Mouse (Mus musculus) ES-Bruce4 (cell line): ENCODE data around the gene Fstl4. TPM values are rescaled to one million over a fixed set of nuclear protein-coding genes. Genes with fewer than 3 reads are reported as not detected.

Source experiments
- H3K27ac ChIP-seq: 2 replicates; pipeline ENCODE4 v1.5.1; 2012; ENCODE audit warnings: low read length, inconsistent platforms; ENCODE audit not compliant: insufficient read depth
- H3K27me3 ChIP-seq: 2 replicates; pipeline ENCODE4 v1.6.1; 2012; ENCODE audit warnings: mild to moderate bottlenecking, low read length, inconsistent platforms; ENCODE audit not compliant: control insufficient read depth, poor library complexity, insufficient read depth, severe bottlenecking
- H3K36me3 ChIP-seq: 2 replicates; pipeline ENCODE4 v1.6.1; 2012; ENCODE audit warnings: inconsistent platforms, mild to moderate bottlenecking, low read length, moderate library complexity; ENCODE audit not compliant: control insufficient read depth, poor library complexity, insufficient read depth, severe bottlenecking
- H3K4me1 ChIP-seq: one replicate; pipeline ENCODE4 v1.8.1; 2011; ENCODE audit warnings: low read length; ENCODE audit not compliant: control insufficient read depth, insufficient read depth
- H3K4me3 ChIP-seq: 2 replicates; pipeline ENCODE4 v1.5.1; 2011; ENCODE audit warnings: low read depth, mild to moderate bottlenecking, low read length
- H3K9ac ChIP-seq: 2 replicates; pipeline ENCODE4 v1.6.1; 2012; ENCODE audit warnings: low read depth, mild to moderate bottlenecking, inconsistent platforms; ENCODE audit not compliant: poor library complexity, severe bottlenecking
- H3K9me3 ChIP-seq: replicated peaks from 2 replicates; pipeline ENCODE4 v1.6.1; 2012; ENCODE audit warnings: mild to moderate bottlenecking, low read length, inconsistent platforms; ENCODE audit not compliant: control insufficient read depth, poor library complexity, insufficient read depth, severe bottlenecking
- CTCF ChIP-seq: IDR thresholded peaks from one replicate; pipeline ENCODE4 v1.8.1; 2011; ENCODE audit warnings: low read depth, low read length
- EP300 ChIP-seq: IDR thresholded peaks from 2 replicates; pipeline ENCODE4 v1.6.1; 2011; ENCODE audit warnings: low read depth, low read length; ENCODE audit not compliant: insufficient read depth
- POLR2A ChIP-seq: IDR thresholded peaks from one replicate; pipeline ENCODE4 v1.8.1; 2011; ENCODE audit warnings: low read length; ENCODE audit not compliant: insufficient read depth
- polyA plus RNA-seq: library from polyadenylated mRNA; stranded (reverse); fragments of >200 nt; gene quantifications from 2 replicates; pipeline ENCODE4 v1.2.4, GENCODE M21; 2011; ENCODE audit warnings: low read depth; ENCODE audit not compliant: missing spikeins, insufficient read depth, insufficient read length

Gene Fstl4
- polyA plus RNA-seq, 1 experiment: not detected

DNA sequence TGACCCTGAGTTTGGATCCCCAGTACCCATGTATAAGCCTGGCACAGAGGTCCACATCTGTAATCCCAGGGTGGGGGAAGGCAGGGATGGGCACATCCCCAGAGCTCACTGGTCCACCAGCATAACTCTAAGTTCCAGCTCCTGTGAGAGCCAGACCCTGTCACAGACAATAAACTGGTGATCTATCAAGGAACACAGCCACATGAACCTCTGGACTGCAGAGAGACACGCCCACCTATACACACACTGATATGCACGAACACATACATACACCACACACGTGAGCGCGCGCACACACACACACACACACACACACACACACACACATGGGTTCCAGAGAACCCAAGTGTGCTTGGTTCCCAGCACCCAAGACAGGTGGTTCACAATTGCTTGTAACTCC, 344.4 kb downstream of the Fstl4 start:
- no peaks in the 10 kb centered on the region for H3K36me3 ChIP-seq
- H3K27me3 ChIP-seq: no peaks in the 10 kb centered on the region
- H3K9me3 ChIP-seq: no peaks in the 10 kb centered on the region
- H3K4me3 ChIP-seq: no peak overlapping the region
- H3K9ac ChIP-seq: no peak overlapping the region
- H3K4me1 ChIP-seq: no peaks in the 10 kb centered on the region
- no peak overlapping the region for H3K27ac ChIP-seq
- TF ChIP-seq CTCF (no peak), EP300 (no peak), POLR2A (no peak)

GRCm38 (mm10) chr11:53109701-53110467, 345.4 kb downstream of the Fstl4 start:
- Histone ChIP-seq H3K4me3 (no peak overlapping the region), H3K27ac (no peak overlapping the region), H3K27me3 (no peaks in the 10 kb centered on the region), H3K9me3 (no peaks in the 10 kb centered on the region), H3K4me1 (no peaks in the 10 kb centered on the region), H3K36me3 (no peaks in the 10 kb centered on the region), H3K9ac (no peak overlapping the region)
- TF ChIP-seq EP300 (no peak), POLR2A (no peak), CTCF (no peak)

GRCm38 (mm10) chr11:53115711-53116110, 351.3 kb downstream of the Fstl4 start:
- TF ChIP-seq EP300 (no peak), POLR2A (no peak), CTCF (no peak)
- Histone ChIP-seq H3K27me3 (no peaks in the 10 kb centered on the region), H3K4me1 (no peaks in the 10 kb centered on the region), H3K27ac (no peak overlapping the region), H3K9ac (no peak overlapping the region), H3K9me3 (no peaks in the 10 kb centered on the region), H3K4me3 (no peak overlapping the region), H3K36me3 (no peaks in the 10 kb centered on the region)

- no peaks in the 10 kb centered on the region for H3K27me3 ChIP-seq
- no peaks in the 10 kb centered on the region for H3K4me1 ChIP-seq
- no peak overlapping the region for H3K4me3 ChIP-seq
- no peak overlapping the region for H3K9ac ChIP-seq
- no peaks in the 10 kb centered on the region for H3K36me3 ChIP-seq
- no peak for TF ChIP-seq CTCF
- H3K9me3 ChIP-seq: no peaks in the 10 kb centered on the region
- no peak overlapping the region for H3K27ac ChIP-seq
Observed at GRCm38 (mm10) chr11:53116356-53116755, 351.9 kb downstream of the Fstl4 start.

DNA sequence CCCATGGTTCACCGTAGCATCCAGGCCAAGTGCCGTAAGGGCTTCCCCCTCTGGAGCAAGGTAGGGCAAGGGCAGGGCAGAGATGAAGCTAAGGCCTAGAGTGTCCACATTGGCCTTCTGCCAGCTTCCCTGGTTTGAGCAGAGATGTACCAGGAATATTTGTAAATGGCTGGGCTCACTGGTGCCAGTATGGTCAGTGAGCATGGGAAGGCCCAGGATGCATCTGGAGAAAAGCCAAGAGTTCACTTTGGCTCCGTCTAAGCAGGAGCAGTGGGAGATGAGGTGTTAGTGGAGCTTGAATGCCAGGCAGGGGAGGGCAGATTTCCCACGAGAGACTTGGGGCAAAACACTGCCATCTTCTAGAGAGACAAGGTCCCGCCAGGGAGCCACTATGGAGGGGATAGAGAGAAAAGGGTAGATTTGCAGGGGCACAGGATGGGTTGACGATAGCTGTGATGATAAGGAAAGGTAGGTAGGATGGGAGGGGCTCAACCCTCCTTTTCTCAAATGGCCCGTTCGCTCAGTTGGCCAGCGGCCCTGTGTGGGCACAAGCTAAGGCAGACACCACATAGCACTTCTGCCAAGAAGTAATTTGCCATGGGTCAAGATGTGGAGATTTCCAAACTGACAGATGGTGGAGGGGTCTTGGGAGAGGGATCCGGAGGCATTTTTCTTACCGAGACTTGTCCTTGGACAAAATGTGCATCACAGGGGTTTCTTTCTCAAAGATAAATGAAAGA, 354.0 kb downstream of the Fstl4 start:
- TF ChIP-seq CTCF: no peak
- no peak for TF ChIP-seq EP300
- TF ChIP-seq POLR2A: no peak
- no peaks in the 10 kb centered on the region for H3K9me3 ChIP-seq
- H3K27me3 ChIP-seq: no peaks in the 10 kb centered on the region
- H3K27ac ChIP-seq: no peak overlapping the region
- no peaks in the 10 kb centered on the region for H3K4me1 ChIP-seq
- no peak overlapping the region for H3K4me3 ChIP-seq
- no peak overlapping the region for H3K9ac ChIP-seq
- H3K36me3 ChIP-seq: no peaks in the 10 kb centered on the region

DNA sequence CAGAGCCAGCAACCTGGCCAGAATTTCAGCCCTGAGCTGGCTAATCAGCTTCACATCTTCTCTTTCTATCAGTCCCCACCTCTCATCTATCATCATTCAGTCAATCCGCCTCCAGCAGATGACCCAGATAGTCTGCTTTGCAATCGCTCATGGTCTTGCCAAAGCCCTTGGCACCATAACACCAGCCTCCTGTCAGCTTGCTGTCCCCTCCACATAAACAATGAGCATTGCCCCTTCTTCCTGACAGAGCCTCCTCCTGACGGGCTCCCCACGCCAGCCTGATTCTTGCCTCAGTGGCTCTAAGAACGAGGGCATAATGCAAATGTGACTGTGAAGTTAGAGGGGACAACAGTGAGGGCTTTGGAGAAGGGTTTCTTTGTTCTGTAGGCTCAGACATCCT, 355.5 kb downstream of the Fstl4 start:
- Histone ChIP-seq H3K4me3 (no peak overlapping the region), H3K27ac (no peak overlapping the region), H3K9me3 (no peaks in the 10 kb centered on the region), H3K36me3 (no peaks in the 10 kb centered on the region), H3K27me3 (no peaks in the 10 kb centered on the region), H3K4me1 (no peaks in the 10 kb centered on the region), H3K9ac (no peak overlapping the region)
- TF ChIP-seq EP300 (no peak), CTCF (no peak), POLR2A (no peak)
